Mouse (Mus musculus) neural tube, embryonic 12.5 days (tissue): Measurements from ENCODE around the gene Gm28230. TPM values are rescaled to one million over a fixed set of nuclear protein-coding genes. Genes with fewer than 3 reads are reported as not detected.
A peak's percentile ranks its signal among the peaks of the same experiment; 100 is the strongest.

Experiments
- ATAC-seq: fragments of 200-750 bp; cut with Nextera tagmentation; 2 replicates; pipeline ENCODE4 v1.8.0; 2017; ENCODE audit warnings: low read depth, mild to moderate bottlenecking, moderate TSS enrichment, moderate library complexity; ENCODE audit not compliant: low FRiP score
- H3K27ac ChIP-seq: fragments of 300-500 bp; sonication (generic); 2 replicates; pipeline ENCODE4 v1.5.1; 2016
- H3K27me3 ChIP-seq: fragments of 300-500 bp; sonication (generic); replicated peaks from 2 replicates; pipeline ENCODE4 v1.6.1; 2016; ENCODE audit warnings: mild to moderate bottlenecking
- H3K36me3 ChIP-seq: fragments of 300-500 bp; sonication (generic); 2 replicates; pipeline ENCODE4 v1.6.1; 2016; ENCODE audit warnings: mild to moderate bottlenecking
- H3K4me1 ChIP-seq: fragments of 300-500 bp; sonication (generic); 2 replicates; pipeline ENCODE4 v1.6.1; 2016
- H3K4me2 ChIP-seq: fragments of 300-500 bp; sonication (generic); replicated peaks from 2 replicates; pipeline ENCODE4 v1.6.1; 2016; ENCODE audit warnings: mild to moderate bottlenecking
- H3K4me3 ChIP-seq: fragments of 300-500 bp; sonication (generic); 2 replicates; pipeline ENCODE4 v1.5.1; 2016
- H3K9ac ChIP-seq: fragments of 300-500 bp; sonication (generic); 2 replicates; pipeline ENCODE4 v1.6.1; 2016; ENCODE audit warnings: mild to moderate bottlenecking
- H3K9me3 ChIP-seq: fragments of 300-500 bp; sonication (generic); 2 replicates; pipeline ENCODE4 v1.6.1; 2016; ENCODE audit warnings: mild to moderate bottlenecking
- WGBS: fragments of 180-500 bp; shearing (Covaris S2); methylation state at CpG from one replicate; pipeline ENCODE4 v1.1.7; 2016; 5-methylcytosine and 5-hydroxymethylcytosine counted together
- polyA plus RNA-seq: library from polyadenylated mRNA; unstranded; fragments of >200 nt; fragmentation: Nextera tagmentation; extraction: Ambion mirVana; gene quantifications from 2 replicates; pipeline ENCODE4 v1.2.1, GENCODE M21; 2016

Gene Gm28230
- polyA plus RNA-seq, 1 experiment from 2014 or later = 6.9 TPM

- Histone ChIP-seq H3K9ac (peak overlapping the region; percentile 92), H3K4me1 (peaks cover 84% of the 10 kb centered on the region), H3K27me3 (no peaks in the 10 kb centered on the region), H3K36me3 (peaks cover 21% of the 10 kb centered on the region; the same call in 1 of the 2 replicates), H3K9me3 (no peaks in the 10 kb centered on the region), H3K4me2 (peak overlapping the region; percentile 96), H3K27ac (peak overlapping the region; percentile 99), H3K4me3 (peak overlapping the region; percentile 47)
- peak; percentile 48 for ATAC-seq
- WGBS = under 1% methylated on average over 43 of the region's 43 CpGs
These were observed 14.0 kb downstream of the Gm28230 start for GRCm38 (mm10) chr2:74740311-74741091.

- peak overlapping the region; percentile 92; the same call in 1 of the 2 replicates for H3K9ac ChIP-seq
- 15% methylated on average over 2 of the region's 3 CpGs for WGBS
- peak overlapping the region; percentile 47; the same call in 1 of the 2 replicates for H3K4me3 ChIP-seq
- peak overlapping the region; percentile 96 for H3K4me2 ChIP-seq
- H3K27me3 ChIP-seq = no peaks in the 10 kb centered on the region
- no peaks in the 10 kb centered on the region for H3K9me3 ChIP-seq
- peak overlapping the region; percentile 99 for H3K27ac ChIP-seq
- ATAC-seq = 0 out of 2 replicates have a peak, but pooled peaks have one; percentile 0
- H3K4me1 ChIP-seq = peaks cover 84% of the 10 kb centered on the region
- peaks cover 15% of the 10 kb centered on the region for H3K36me3 ChIP-seq
These were observed 14.9 kb downstream of the Gm28230 start for GRCm38 (mm10) chr2:74741252-74741978.

- H3K9ac ChIP-seq = no peak overlapping the region
- peak overlapping the region; percentile 96; the same call in 1 of the 2 replicates for H3K4me2 ChIP-seq
- ATAC-seq = no peak
- peak overlapping the region; percentile 99 for H3K27ac ChIP-seq
- H3K36me3 ChIP-seq = peaks cover 17% of the 10 kb centered on the region
- H3K27me3 ChIP-seq = no peaks in the 10 kb centered on the region
- H3K4me1 ChIP-seq = peaks cover 85% of the 10 kb centered on the region
- H3K9me3 ChIP-seq = no peaks in the 10 kb centered on the region
- H3K4me3 ChIP-seq = no peak overlapping the region
These were observed 15.4 kb downstream of the Gm28230 start for GRCm38 (mm10) chr2:74741979-74742277.

GRCm38 (mm10) chr2:74745540-74746297 lies 19.2 kb downstream of the Gm28230 start:
- Histone ChIP-seq H3K27me3 (no peaks in the 10 kb centered on the region), H3K4me3 (peak overlapping the region; percentile 52), H3K4me2 (peak overlapping the region; percentile 74), H3K9ac (peak overlapping the region; percentile 94), H3K9me3 (no peaks in the 10 kb centered on the region), H3K27ac (peak overlapping the region; percentile 96), H3K4me1 (peaks cover 82% of the 10 kb centered on the region), H3K36me3 (peaks cover 20% of the 10 kb centered on the region)
- 3% methylated on average over 6 of the region's 6 CpGs for WGBS
- peak; percentile 14; the same call in 1 of the 2 replicates for ATAC-seq

GRCm38 (mm10) chr2:74746298-74746921 lies 19.9 kb downstream of the Gm28230 start:
- 2% methylated on average over 58 of the region's 58 CpGs for WGBS
- ATAC-seq = no peak
- Histone ChIP-seq H3K4me2 (peak overlapping the region; percentile 74), H3K4me3 (peak overlapping the region; percentile 52), H3K27ac (peak overlapping the region; percentile 96), H3K4me1 (peaks cover 79% of the 10 kb centered on the region), H3K27me3 (no peaks in the 10 kb centered on the region), H3K36me3 (peaks cover 20% of the 10 kb centered on the region), H3K9me3 (no peaks in the 10 kb centered on the region), H3K9ac (peak overlapping the region; percentile 94)

- ATAC-seq = peak; percentile 14; the same call in 1 of the 2 replicates
- Histone ChIP-seq H3K27me3 (no peaks in the 10 kb centered on the region), H3K4me3 (peak overlapping the region; percentile 52), H3K36me3 (peaks cover 20% of the 10 kb centered on the region), H3K9me3 (no peaks in the 10 kb centered on the region), H3K4me1 (peaks cover 79% of the 10 kb centered on the region), H3K4me2 (peak overlapping the region; percentile 74), H3K27ac (peak overlapping the region; percentile 96), H3K9ac (peak overlapping the region; percentile 94)
- 2% methylated on average over 24 of the region's 24 CpGs for WGBS
These were observed 20.5 kb downstream of the Gm28230 start for GRCm38 (mm10) chr2:74747006-74747405.

GRCm38 (mm10) chr2:74747661-74748141 lies 21.2 kb downstream of the Gm28230 start:
- Histone ChIP-seq H3K4me2 (peak overlapping the region; percentile 74), H3K27me3 (no peaks in the 10 kb centered on the region), H3K9me3 (no peaks in the 10 kb centered on the region), H3K27ac (peak overlapping the region; percentile 96), H3K9ac (peak overlapping the region; percentile 94), H3K4me1 (peaks cover 86% of the 10 kb centered on the region), H3K4me3 (peak overlapping the region; percentile 52), H3K36me3 (peaks cover 20% of the 10 kb centered on the region)
- WGBS = 6% methylated on average over 11 of the region's 11 CpGs
- no peak for ATAC-seq

- ATAC-seq = no peak
- Histone ChIP-seq H3K36me3 (peaks cover 20% of the 10 kb centered on the region), H3K4me1 (peaks cover 93% of the 10 kb centered on the region), H3K27me3 (no peaks in the 10 kb centered on the region), H3K27ac (peak overlapping the region; percentile 96), H3K4me2 (peak overlapping the region; percentile 74), H3K9me3 (no peaks in the 10 kb centered on the region), H3K9ac (peak overlapping the region; percentile 94), H3K4me3 (peak overlapping the region; percentile 52)
- WGBS = 5% methylated on average over 9 of the region's 9 CpGs
These were observed 22.0 kb downstream of the Gm28230 start for GRCm38 (mm10) chr2:74748436-74748995.

GRCm38 (mm10) chr2:74749337-74750121 lies 23.0 kb downstream of the Gm28230 start:
- Histone ChIP-seq H3K27me3 (no peaks in the 10 kb centered on the region), H3K4me2 (peak overlapping the region; percentile 74), H3K4me1 (peaks cover 87% of the 10 kb centered on the region), H3K4me3 (peak overlapping the region; percentile 36), H3K27ac (peak overlapping the region; percentile 96), H3K36me3 (peaks cover 13% of the 10 kb centered on the region), H3K9ac (peak overlapping the region; percentile 94), H3K9me3 (no peaks in the 10 kb centered on the region)
- peak; percentile 85 for ATAC-seq
- under 1% methylated on average over 47 of the region's 47 CpGs for WGBS

- no peaks in the 10 kb centered on the region for H3K27me3 ChIP-seq
- H3K9me3 ChIP-seq = no peaks in the 10 kb centered on the region
- peak overlapping the region; percentile 96 for H3K27ac ChIP-seq
- 36% methylated on average over 5 of the region's 5 CpGs for whole genome bisulfite sequencing
- peaks cover 75% of the 10 kb centered on the region for H3K4me1 ChIP-seq
- peak overlapping the region; percentile 74 for H3K4me2 ChIP-seq
- H3K4me3 ChIP-seq = no peak overlapping the region
- peaks cover 12% of the 10 kb centered on the region for H3K36me3 ChIP-seq
- no peak for ATAC-seq
- H3K9ac ChIP-seq = peak overlapping the region; percentile 94
These were observed 24.3 kb downstream of the Gm28230 start for GRCm38 (mm10) chr2:74750731-74751250.
